Mouse (Mus musculus): Measurements from ENCODE around the gene Eng.

DNA sequence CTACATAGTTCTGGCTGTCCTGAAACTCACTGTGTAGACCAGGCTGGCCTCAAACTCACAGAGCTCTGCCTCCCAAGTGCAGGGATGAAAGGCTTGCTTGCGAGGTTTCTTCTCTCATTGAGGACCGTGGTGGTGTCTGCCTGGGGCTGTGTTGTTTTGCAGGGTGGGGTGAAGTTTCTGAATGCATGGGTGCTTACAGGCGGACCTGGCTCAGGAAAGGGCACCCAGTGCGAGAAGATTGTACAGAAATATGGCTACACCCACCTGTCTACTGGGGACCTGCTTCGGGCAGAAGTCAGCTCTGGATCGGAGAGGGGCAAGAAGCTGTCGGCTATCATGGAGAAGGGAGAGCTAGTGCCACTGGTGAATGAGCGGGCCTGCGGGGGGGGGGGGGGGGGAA lies 16.4 kb upstream of the Eng start:
- TF ChIP-seq CTCF (IDR thresholded peaks at IDR 0.05; ENCODE audit: low read depth, low read length): no peak
- no peak for TF ChIP-seq POLR2A (IDR thresholded peaks at IDR 0.05; ENCODE audit: borderline replicate concordance, low read depth, low read length)
